Mouse (Mus musculus): ENCODE measurements around the gene Pop7. TPM values are rescaled to one million over a fixed set of nuclear protein-coding genes. Genes with fewer than 3 reads are reported as not detected.

Pop7 gene
- polyA plus RNA-seq, 1 experiment, result 38.9 TPM

- no peak for TF ChIP-seq CTCF (conservative IDR thresholded peaks at IDR 0.05; ENCODE audit: insufficient read depth, insufficient read length, low read depth, low read length)
- TF ChIP-seq POLR2A (IDR thresholded peaks at IDR 0.05; ENCODE audit: low read depth, low read length), result no peak
- DNase-seq, result no peak
- 32% methylated on average over 7 of the region's 7 CpGs for WGBS
- Histone ChIP-seq H3K4me3 (ENCODE audit: insufficient read depth, low read depth, low read length) (no peak overlapping the region), H3K4me1 (ENCODE audit: control insufficient read depth, insufficient read depth, low read length) (no peaks in the 10 kb centered on the region), H3K36me3 (ENCODE audit: control insufficient read depth, insufficient read depth, low read length) (no peaks in the 10 kb centered on the region), H3K27ac (ENCODE audit: insufficient read depth, low read depth, low read length) (no peak overlapping the region), H3K27me3 (replicated peaks; ENCODE audit: control insufficient read depth, insufficient read depth, low read length) (no peaks in the 10 kb centered on the region)
Observed at GRCm38 (mm10) chr5:137539291-137539801, 37.0 kb upstream of the Pop7 start.

- 65% methylated on average over 4 of the region's 4 CpGs for WGBS
- Histone ChIP-seq H3K27ac (ENCODE audit: insufficient read depth, low read depth, low read length) (no peak overlapping the region), H3K4me3 (ENCODE audit: insufficient read depth, low read depth, low read length) (no peak overlapping the region), H3K27me3 (replicated peaks; ENCODE audit: control insufficient read depth, insufficient read depth, low read length) (no peaks in the 10 kb centered on the region), H3K36me3 (ENCODE audit: control insufficient read depth, insufficient read depth, low read length) (no peaks in the 10 kb centered on the region), H3K4me1 (ENCODE audit: control insufficient read depth, insufficient read depth, low read length) (peaks cover 4% of the 10 kb centered on the region; the same call in 1 of the 2 replicates)
- TF ChIP-seq CTCF (conservative IDR thresholded peaks at IDR 0.05; ENCODE audit: insufficient read depth, insufficient read length, low read depth, low read length) (no peak), POLR2A (IDR thresholded peaks at IDR 0.05; ENCODE audit: low read depth, low read length) (no peak)
- DNase-seq, result no peak
Observed at GRCm38 (mm10) chr5:137537461-137537860, 35.1 kb upstream of the Pop7 start.

GRCm38 (mm10) chr5:137535318-137535717, 33.0 kb upstream of the Pop7 start:
- H3K4me3 ChIP-seq (ENCODE audit: insufficient read depth, low read depth, low read length), result no peak overlapping the region
- 76% methylated on average over 9 of the region's 9 CpGs for WGBS
- TF ChIP-seq CTCF (conservative IDR thresholded peaks at IDR 0.05; ENCODE audit: insufficient read depth, insufficient read length, low read depth, low read length) (no peak), POLR2A (IDR thresholded peaks at IDR 0.05; ENCODE audit: low read depth, low read length) (no peak)
- no peaks in the 10 kb centered on the region for H3K36me3 ChIP-seq (ENCODE audit: control insufficient read depth, insufficient read depth, low read length)
- no peak overlapping the region for H3K27ac ChIP-seq (ENCODE audit: insufficient read depth, low read depth, low read length)
- no peak for DNase-seq
- peaks cover 5% of the 10 kb centered on the region; the same call in 1 of the 2 replicates for H3K4me1 ChIP-seq (ENCODE audit: control insufficient read depth, insufficient read depth, low read length)
- no peaks in the 10 kb centered on the region for H3K27me3 ChIP-seq (replicated peaks; ENCODE audit: control insufficient read depth, insufficient read depth, low read length)

GRCm38 (mm10) chr5:137534762-137535161, 32.4 kb upstream of the Pop7 start:
- H3K4me1 ChIP-seq (ENCODE audit: control insufficient read depth, insufficient read depth, low read length), result peaks cover 7% of the 10 kb centered on the region; the same call in 1 of the 2 replicates
- TF ChIP-seq CTCF (conservative IDR thresholded peaks at IDR 0.05; ENCODE audit: insufficient read depth, insufficient read length, low read depth, low read length) (no peak), POLR2A (IDR thresholded peaks at IDR 0.05; ENCODE audit: low read depth, low read length) (no peak)
- no peaks in the 10 kb centered on the region for H3K27me3 ChIP-seq (replicated peaks; ENCODE audit: control insufficient read depth, insufficient read depth, low read length)
- no peak for DNase-seq
- no peak overlapping the region for H3K4me3 ChIP-seq (ENCODE audit: insufficient read depth, low read depth, low read length)
- no peak overlapping the region for H3K27ac ChIP-seq (ENCODE audit: insufficient read depth, low read depth, low read length)
- H3K36me3 ChIP-seq (ENCODE audit: control insufficient read depth, insufficient read depth, low read length), result no peaks in the 10 kb centered on the region
- WGBS, result 86% methylated on average over 3 of the region's 3 CpGs

- peak within 1 kb of the TSS; percentile 100 for H3K4me3 ChIP-seq (ENCODE audit: insufficient read depth, low read depth, low read length)
- TF ChIP-seq CTCF (conservative IDR thresholded peaks at IDR 0.05; ENCODE audit: insufficient read depth, insufficient read length, low read depth, low read length) (no peak), POLR2A (IDR thresholded peaks at IDR 0.05; ENCODE audit: low read depth, low read length) (peak; percentile 86)
- H3K36me3 ChIP-seq (ENCODE audit: control insufficient read depth, insufficient read depth, low read length), result peaks cover 3% of the 10 kb centered on the region; the same call in 1 of the 2 replicates
- H3K27ac ChIP-seq (ENCODE audit: insufficient read depth, low read depth, low read length), result peak within 1 kb of the TSS; percentile 100
- peaks cover 7% of the 10 kb centered on the region; the same call in 1 of the 2 replicates for H3K4me1 ChIP-seq (ENCODE audit: control insufficient read depth, insufficient read depth, low read length)
- no peaks in the 10 kb centered on the region for H3K27me3 ChIP-seq (replicated peaks; ENCODE audit: control insufficient read depth, insufficient read depth, low read length)
- WGBS, result under 1% methylated on average over 40 of the region's 40 CpGs
- peak; percentile 100 for DNase-seq
Observed at GRCm38 (mm10) chr5:137533117-137533827, 31.0 kb upstream of the Pop7 start, which contains the start of the genes Epo and Gnb2. Gene Epo, minus strand, starts transcription at chr5:137533242. Gene Gnb2, minus strand, starts transcription at chr5:137533510.

- TF ChIP-seq CTCF (conservative IDR thresholded peaks at IDR 0.05; ENCODE audit: insufficient read depth, insufficient read length, low read depth, low read length) (no peak), POLR2A (IDR thresholded peaks at IDR 0.05; ENCODE audit: low read depth, low read length) (no peak)
- no peak for DNase-seq
- no peaks in the 10 kb centered on the region for H3K27me3 ChIP-seq (replicated peaks; ENCODE audit: control insufficient read depth, insufficient read depth, low read length)
- WGBS, result under 1% methylated on average over 12 of the region's 12 CpGs
- peak overlapping the region; percentile 100 for H3K27ac ChIP-seq (ENCODE audit: insufficient read depth, low read depth, low read length)
- peak overlapping the region; percentile 100 for H3K4me3 ChIP-seq (ENCODE audit: insufficient read depth, low read depth, low read length)
- peaks cover 7% of the 10 kb centered on the region; the same call in 1 of the 2 replicates for H3K4me1 ChIP-seq (ENCODE audit: control insufficient read depth, insufficient read depth, low read length)
- H3K36me3 ChIP-seq (ENCODE audit: control insufficient read depth, insufficient read depth, low read length), result peaks cover 3% of the 10 kb centered on the region; the same call in 1 of the 2 replicates
Observed at GRCm38 (mm10) chr5:137532808-137533116, 30.4 kb upstream of the Pop7 start.

- H3K4me3 ChIP-seq (ENCODE audit: insufficient read depth, low read depth, low read length), result peak overlapping the region; percentile 100
- H3K27ac ChIP-seq (ENCODE audit: insufficient read depth, low read depth, low read length), result peak overlapping the region; percentile 100
- peaks cover 3% of the 10 kb centered on the region; the same call in 1 of the 2 replicates for H3K36me3 ChIP-seq (ENCODE audit: control insufficient read depth, insufficient read depth, low read length)
- DNase-seq, result no peak
- H3K27me3 ChIP-seq (replicated peaks; ENCODE audit: control insufficient read depth, insufficient read depth, low read length), result no peaks in the 10 kb centered on the region
- H3K4me1 ChIP-seq (ENCODE audit: control insufficient read depth, insufficient read depth, low read length), result peaks cover 7% of the 10 kb centered on the region; the same call in 1 of the 2 replicates
- under 1% methylated on average over 19 of the region's 19 CpGs for WGBS
- no peak for TF ChIP-seq POLR2A (IDR thresholded peaks at IDR 0.05; ENCODE audit: low read depth, low read length)
- no peak for TF ChIP-seq CTCF (conservative IDR thresholded peaks at IDR 0.05; ENCODE audit: insufficient read depth, insufficient read length, low read depth, low read length)
Observed at GRCm38 (mm10) chr5:137532131-137532807, 30.0 kb upstream of the Pop7 start.

All from kidney, adult 2 months (tissue).